Mouse (Mus musculus) erythroid progenitor cell, adult 5-6 weeks (primary cell): ENCODE measurements around the gene Rab37. TPM values are rescaled to one million over a fixed set of nuclear protein-coding genes. Genes with fewer than 3 reads are reported as not detected.

ENCODE experiments used
- ATAC-seq: replicated peaks from 2 replicates; pipeline ENCODE4 v1.8.0; 2016; ENCODE audit warnings: moderate number of reproducible peaks, mild to moderate bottlenecking, moderate TSS enrichment, inconsistent platforms; ENCODE audit not compliant: poor library complexity, low FRiP score, severe bottlenecking
- total RNA-seq, 2 experiments: library from RNA; stranded (forward) in 1 of 2; stranded (reverse) in 1 of 2; fragments of 150-400 nt in 1 of 2; fragments of 186-747, 209-891 nt in 1 of 2; gene quantifications; 2 replicates each; pipeline versions ENCODE4 v1.2.3 to v1.2.4; 2015 to 2017; ENCODE audit warnings: low replicate concordance in 2 of 2

The Rab37 gene
- total RNA-seq (2015; ENCODE audit: low replicate concordance) (1.1 and 10.5 TPM in 2 replicates), total RNA-seq (2017; ENCODE audit: low replicate concordance) (4.0 and 5.8 TPM in 2 replicates)

DNA sequence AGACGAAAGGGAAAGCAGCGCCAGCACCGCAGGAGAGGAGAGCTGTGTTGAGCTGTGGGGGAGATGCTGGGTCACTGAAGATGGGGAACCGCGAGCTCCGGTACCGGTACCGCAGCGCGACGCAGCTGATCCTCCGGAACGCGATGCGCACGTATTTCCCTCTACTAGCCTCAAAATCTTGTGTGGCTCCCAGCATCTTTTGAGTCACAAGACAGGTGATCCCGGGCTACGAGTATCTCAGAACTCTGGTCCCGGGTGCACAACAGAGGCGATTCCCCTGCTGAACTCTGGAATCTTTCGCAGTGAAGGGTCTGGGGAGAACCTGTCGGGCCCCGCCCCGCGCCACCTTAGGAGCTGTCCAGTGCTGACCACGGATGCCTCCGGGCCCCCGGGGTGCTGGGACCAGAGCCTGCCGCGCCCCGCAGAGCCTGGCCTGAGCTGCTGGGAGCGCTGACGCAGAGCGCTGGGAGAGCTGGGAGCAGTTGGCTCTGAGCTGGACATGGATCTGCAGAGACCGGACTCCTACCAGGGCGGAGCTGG, at the start of gene Rab37:
Rab37 (plus strand) TSS at position 70 of the 540 bp plus-strand sequence.
- ATAC-seq: no peak

DNA sequence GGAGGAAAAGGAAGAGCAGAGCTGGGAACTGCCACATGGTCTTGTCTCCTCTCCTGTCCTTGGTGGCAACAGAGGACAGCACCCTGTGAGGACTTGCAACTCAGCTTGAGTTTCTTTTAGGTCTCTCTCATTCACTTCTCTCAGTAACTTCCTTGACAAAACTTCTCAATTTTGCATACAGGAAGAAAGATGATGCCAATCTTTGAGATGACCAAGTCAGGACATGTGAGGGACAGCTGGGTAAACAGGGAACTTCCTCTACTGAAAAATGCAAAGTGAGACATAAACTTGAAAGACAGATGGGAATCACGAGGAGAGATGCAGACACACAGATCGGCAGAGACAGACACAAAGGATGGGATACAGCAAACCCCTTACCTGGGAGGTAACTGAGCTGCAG, 43.0 kb upstream of the Rab37 start, which contains the start of gene Cd300ld3:
Cd300ld3 (minus strand) TSS at position 151 of the 400 bp plus-strand sequence.
- no peak for ATAC-seq

DNA sequence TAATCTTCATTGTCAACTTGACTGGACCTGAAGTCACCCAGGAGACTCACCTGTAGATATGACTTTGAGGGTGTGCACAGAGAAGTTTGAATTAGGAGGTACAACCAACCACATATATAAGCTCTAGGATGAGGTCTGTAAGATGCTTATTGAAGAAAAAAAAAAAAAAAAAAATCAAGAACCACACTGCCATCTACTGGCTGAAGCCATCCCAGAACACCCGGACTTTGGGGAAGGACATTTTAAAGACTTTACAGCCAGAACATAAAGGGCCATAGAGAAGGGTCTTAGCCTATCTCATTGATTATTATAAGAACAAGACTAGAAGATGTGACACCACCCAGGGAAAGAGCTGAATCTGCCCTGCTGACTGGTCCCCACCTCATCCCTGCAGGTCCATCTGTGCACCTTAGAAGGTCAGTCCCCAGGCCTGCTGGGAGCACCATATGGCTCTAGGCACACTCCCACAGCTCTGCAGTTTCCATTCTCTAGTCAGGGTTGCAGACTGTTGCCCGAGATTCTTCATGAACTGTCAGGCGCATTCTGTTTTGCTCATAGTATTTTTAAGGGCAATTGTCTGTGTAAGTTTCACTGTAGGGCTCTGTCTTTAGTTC, 41.8 kb upstream of the Rab37 start:
- ATAC-seq: no peak

DNA sequence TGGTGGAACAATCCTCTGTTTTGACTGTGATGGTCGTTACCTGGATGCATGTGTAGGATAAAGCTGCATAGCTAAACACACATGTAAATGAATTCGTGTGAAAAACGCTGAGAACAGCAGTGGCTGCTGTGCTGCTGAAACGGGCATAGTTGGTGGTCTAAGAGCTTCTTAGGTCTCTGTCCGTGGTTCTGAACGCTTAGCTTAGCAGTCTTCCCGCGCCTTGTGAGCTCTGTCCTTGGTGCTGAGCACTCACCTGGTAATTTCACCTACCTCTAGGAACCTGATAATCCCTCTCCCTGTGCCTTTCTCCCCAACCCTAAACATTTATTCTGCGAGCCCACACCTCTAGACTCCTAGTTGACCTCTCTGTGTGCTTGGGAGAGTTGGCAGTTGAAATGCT, 39.0 kb upstream of the Rab37 start:
- ATAC-seq: no peak

DNA sequence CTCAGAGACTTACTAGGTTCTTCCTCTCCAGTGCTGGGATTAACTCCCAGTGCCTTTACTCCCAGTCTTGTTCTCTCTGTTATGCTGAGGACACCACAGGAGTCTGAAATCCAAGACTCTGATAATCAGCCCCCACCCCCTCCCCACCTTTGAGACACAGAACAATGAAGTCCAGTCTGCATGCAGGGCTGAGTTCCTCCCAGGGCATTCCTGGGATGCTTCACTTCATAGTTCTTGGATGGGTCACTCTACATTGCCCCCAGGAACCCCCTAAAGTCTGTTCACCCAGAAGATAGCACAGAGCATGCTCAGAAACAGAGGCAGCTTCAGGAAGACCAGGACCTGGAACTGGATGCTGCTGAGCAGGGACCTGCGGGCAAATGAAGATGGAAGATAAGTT, 38.2 kb upstream of the Rab37 start:
- no peak for ATAC-seq

DNA sequence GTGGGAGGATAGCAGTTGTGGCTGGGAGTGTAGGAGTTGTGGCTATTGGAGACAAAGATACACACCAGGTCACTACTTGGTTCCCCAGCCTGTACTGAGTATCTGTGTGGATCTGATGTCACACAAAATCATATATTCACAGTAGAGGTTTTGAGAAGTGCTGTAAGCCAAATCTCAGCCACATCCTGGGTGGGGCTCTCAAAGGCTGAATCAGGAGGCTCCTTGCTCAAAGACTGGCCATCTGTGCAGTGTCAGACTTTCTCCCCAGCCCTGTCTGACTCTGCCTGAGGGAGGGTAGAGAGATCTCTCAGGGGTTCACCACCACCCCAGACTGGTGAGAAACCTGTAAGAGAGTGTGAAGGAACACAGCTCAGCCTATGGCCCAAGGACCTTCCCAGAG, 36.7 kb upstream of the Rab37 start:
- no peak for ATAC-seq

DNA sequence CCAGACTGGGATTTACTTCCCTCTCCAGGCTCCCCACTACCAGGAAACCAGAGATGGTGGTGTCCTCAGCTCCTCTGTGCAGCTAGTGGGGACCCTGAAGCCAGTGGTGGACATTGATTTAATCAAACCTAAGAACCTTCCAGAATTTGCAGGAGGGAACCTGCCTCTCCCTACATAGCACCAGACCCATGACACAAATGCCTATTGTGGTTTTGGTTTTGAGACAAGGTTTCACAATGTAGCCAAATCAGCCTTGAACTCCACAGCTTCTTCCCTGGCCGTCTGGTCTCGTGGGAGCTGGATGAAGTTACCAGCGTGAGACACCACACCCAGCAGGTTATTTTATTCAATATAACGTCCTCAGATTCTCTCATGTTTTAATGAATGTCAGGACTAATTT, 32.5 kb upstream of the Rab37 start:
- ATAC-seq: no peak

DNA sequence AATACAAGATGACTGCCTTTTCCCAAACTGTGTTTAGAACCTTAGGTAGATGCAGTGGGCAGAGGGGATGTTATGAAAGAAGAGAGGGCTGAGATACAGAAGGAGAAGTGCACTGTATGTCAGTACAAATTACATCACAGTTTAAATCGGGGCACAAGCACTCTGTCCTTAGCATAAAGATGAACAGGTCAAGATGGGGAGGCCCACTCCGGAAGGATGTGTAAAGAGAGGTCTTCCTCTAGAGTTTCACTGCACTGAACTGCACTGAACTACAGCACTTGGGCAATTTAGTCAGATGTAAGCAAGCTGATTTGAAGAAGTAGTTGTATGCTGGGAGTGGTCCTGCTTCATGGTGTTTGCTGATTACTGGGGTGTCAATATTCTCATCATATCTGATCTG, 31.4 kb upstream of the Rab37 start:
- ATAC-seq: no peak

DNA sequence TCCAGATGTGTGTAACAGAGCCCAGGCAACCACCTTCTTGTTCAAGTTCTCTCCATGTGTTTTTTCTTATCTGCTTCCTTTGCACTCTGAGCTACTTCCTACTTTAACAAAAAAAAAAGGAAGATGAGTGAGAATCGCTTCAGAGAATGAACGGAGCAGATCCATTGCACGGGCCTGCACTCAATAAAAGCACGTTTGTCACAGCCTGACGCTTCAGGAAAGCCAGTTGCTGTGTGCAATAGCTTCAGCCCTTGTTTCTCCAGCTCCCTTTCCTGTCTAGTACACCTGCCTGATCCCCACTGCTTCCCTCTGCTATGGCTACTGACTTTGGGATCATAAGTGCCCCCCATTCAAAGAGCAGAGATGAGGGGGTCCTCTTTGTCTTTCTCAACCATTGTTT, 29.2 kb upstream of the Rab37 start, which contains the start of gene Cd300e:
Cd300e (minus strand) TSS at position 101 of the 400 bp plus-strand sequence.
- no peak for ATAC-seq

DNA sequence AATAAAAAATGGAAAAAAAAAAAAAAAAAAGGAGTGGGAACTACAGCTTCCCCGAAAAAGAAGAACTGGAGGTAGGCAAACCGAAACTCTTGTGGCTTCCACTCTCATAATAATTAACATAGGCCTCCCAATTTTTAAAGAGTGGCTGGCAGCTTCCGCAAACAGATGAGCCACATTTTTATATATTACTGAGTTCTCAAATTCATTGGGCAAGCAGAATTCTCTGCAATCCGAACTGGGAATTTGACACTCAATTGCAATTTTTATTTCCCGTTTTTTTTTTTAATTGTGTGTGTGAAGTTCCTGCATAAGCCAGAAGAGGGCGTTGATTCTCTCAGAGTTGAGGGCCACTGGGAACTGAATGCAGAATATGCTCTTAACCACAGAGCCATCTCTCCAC, 24.5 kb upstream of the Rab37 start:
- no peak for ATAC-seq

DNA sequence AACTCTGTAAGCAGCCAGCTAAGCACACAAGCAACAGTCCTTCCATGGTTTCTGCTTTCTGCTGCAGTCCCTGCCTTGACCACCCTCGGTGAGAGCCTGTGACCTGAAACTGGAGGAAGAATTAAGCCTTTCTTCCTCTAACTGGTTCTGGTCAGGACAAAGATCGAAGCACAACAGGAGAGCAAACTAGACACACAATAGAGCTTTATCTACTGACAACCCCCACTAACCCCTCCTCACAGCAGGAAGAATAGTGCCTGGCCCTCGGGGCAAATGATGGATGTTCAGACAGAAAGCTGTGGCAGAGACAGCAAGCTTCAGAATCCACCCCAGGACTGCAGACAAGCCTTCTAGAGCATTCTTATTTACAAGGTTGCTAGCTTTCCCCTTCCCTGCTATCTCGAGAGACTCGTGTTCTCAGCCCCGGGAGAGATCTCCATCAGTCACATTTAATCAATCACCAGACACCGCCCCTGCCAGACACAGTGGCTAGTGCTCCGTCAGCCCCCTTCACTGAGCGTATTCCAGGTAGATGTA, 20.1 kb upstream of the Rab37 start:
- ATAC-seq: no peak

DNA sequence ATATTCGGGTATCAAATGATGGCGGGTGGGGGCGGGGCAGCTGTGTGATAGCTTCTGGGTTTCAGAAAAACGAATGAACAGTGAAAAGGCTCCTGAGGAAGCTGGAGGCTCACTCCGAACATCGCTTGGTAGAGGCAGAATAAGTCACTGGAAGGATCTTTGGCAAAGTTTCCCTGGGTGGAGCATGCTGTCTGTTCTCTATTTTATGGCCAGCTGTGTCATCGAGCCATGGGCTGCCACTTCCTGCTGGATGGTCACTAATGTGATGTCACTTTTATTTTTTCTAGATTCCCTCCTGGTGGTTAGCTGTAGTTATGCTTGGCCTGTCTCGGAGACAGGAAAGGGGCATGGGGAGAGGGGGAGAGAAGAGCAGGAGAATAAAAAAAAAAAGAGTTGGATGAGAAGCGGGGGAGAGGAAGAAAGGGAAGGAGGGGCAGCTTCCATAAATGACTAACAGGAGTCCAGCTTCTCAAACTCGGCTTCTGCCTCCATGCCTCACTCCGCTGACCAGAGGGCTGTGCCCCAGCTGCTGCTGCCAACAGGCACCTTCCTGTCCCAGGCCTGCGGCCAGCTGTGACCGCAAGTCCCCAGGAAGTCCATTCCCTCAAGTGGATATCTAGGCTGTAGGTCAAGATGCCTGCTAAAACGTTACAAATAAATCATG, 19.5 kb upstream of the Rab37 start:
- no peak for ATAC-seq

DNA sequence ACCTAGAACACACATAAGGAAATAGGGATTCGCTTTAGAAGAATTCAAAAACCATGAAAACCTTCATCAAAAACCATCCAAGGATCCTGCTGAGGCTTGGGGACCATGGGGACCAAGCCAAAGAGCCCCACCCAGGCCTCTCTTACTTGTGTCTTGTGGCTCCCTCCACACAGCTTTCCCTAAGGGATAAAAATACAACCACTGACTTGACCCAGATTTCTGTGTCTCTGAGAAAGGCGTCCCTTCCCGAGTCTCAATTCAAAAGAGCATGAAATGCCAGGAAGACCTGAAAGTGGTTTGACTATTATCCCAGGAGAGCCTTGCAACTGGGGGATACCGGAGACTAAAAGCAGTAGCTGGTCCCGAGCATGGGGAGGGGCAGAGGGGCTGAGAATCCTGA, 18.2 kb upstream of the Rab37 start:
- ATAC-seq: no peak

DNA sequence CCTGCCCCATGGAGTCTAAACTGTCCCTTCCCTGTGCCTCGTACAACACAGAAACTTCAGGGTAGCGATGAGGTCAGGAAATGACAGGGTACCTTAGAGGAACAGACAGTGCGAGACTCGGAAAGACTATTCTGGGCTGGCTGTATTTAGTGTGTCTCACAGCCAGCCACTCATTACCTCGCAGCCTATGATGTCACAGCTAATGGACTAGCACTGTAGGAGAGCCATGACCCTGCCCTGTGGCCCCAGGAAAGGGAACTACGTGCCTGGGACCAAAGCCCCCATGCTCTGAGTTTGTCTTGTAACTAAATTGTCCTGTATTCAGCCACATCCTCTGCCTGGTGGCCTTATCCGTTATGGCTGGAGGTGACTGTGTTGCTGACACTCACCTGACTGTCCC, 15.8 kb upstream of the Rab37 start:
- no peak for ATAC-seq

DNA sequence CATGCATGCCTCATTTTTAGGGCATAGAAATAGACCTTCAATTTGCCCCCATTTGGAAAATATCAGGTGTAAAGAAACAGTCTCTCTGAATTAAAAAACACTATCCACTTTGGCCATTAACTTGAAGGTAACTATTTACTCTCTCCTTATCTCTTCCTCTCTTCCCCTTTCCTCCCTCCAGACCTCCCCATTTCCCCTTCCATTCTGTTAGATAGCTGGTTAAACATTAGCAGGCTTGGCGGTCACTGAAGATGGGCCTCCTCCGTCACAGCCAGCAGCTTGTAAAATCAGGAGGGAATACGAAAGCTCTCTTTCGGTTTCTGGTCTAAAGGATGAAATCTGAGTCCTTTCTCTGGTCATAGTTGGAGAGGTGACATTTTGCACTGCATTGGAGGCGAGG, 15.4 kb upstream of the Rab37 start:
- no peak for ATAC-seq

DNA sequence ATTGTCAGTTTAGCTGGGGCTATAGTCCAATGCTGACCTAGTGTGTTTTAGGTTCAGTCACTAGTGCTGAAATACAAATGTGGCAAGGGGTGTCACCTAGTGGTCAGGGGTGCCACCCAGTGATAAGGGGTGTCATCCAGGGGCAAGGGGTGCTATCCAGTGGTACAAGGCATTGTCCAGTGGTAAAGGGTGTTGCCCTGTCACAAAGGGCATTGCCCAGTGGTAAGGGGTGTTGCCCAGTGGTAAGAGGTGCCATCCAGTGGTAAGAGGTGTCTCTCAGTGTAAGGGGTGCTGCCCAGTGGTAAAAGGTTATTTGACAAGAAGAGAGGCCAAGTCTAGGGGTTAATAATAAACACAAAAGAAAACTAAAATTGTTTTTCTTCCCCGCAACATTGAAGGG, 13.8 kb upstream of the Rab37 start:
- ATAC-seq: no peak

DNA sequence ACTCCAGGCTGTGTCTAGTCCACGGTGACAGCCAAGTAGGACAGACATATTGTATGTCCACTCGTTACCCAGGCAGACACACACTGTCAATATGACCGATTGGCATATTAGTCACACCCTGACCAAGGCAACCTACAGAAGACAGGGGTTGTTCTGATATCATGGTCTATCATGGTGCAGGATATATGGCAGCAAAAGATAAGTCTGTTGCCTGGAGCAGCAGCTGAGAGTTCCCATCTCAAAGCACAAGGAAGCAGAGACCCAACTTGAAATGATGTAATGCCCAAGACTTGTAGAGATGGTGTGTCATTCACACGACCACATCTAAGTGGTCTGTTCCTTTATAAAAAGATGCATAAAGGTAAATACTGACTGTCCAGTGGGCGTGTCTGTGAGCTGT, 12.6 kb upstream of the Rab37 start:
- no peak for ATAC-seq

DNA sequence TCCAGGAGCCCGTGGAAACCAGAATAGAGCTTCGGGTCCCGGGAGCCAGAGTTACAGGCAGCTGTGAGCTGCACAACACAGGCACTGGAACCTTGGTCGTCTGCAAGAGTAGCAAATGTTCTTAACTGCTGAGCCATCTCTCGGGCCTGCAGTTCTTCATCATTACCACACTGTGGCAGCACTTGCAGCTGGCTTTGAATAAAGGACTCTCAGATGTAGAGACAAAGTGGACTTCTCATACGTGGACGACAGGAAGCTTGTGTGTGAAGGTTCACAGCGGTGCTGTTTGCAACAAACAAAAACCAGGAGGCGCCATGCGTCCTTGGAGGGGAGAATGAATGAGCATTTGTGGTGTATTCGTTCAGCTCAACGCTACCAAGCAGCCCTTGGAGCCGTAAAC, 10.3 kb upstream of the Rab37 start:
- ATAC-seq: 0 out of 2 replicates have a peak, but pooled peaks have one; percentile 15

DNA sequence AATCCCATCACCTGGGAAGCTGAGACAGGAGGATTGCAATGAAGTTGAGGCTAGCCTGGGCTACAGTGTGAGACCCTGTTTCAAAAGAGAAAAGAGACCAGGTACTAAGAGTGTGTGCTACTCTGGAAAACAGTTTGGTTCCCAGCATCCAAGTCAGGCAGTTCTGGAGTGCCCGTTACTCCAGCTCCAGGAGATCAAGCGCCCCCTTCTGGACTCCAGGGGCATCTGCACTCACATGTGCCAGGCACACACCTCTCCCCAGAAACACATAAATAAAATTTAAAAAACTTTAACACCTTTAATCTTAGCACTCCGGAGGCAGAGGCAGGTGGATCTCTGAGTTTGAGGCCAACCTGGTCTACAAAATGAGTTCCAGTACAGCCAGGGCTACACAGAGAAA, 9.9 kb upstream of the Rab37 start:
- no peak for ATAC-seq

DNA sequence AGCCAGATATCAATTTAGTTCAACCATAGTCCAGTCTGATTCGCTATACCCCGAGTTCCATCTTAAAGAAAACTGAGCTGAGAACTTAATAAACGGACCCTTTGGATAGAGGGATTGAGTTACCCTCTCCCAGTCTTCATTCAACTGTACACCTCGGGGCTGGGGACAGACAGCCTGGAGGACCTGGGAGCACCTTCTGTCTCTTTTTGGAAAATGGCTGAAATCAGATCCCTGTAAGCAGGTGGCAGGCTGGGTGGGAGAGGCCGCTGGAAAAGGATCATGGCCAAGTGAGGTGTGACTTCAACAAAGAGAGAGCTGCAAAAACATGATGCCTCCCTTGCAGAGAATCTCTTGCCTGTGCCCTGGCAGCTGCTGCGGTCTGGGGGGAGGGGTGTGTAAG, 9.0 kb upstream of the Rab37 start:
- no peak for ATAC-seq
